Mouse (Mus musculus): ENCODE measurements around the gene Neto2. TPM values are rescaled to one million over a fixed set of nuclear protein-coding genes. Genes with fewer than 3 reads are reported as not detected.

Neto2 gene
- polyA plus RNA-seq, 1 experiment from 2014 or later = 0.88 TPM

DNA sequence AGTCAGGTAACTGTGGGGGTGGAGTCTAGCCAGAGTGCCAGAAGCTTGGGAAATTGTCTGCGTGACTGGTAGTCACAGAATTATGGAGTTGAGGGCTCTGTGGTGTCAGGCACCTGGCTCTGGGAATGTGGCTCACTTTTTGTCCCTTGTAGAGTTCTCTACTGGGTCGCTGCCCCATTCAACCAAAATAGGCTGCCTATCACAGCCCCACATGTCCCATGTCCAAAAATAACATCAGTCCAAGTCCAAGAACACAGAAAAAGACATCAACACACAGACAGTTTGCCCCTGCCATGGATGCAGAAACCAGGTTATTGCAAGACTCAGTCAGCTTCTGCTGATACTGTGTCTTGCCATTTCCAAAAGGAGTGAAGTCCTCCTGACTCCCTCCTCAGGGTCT, 112.1 kb downstream of the Neto2 start:
- DNase-seq (ENCODE audit: low spot score) (no peak), ATAC-seq (no peak)
- TF ChIP-seq EP300 (IDR thresholded peaks at IDR 0.05) = no peak
- Histone ChIP-seq H3K27me3 (replicated peaks; ENCODE audit: insufficient read depth, low read length) (no peaks in the 10 kb centered on the region), H3K4me2 (replicated peaks; ENCODE audit: low read depth, low read length) (no peak overlapping the region), H3K9ac (replicated peaks; ENCODE audit: low read depth) (no peak overlapping the region), H3K9me3 (ENCODE audit: low read length) (no peaks in the 10 kb centered on the region), H3K4me3 (ENCODE audit: low read depth, low read length) (no peak overlapping the region), H3K27ac (ENCODE audit: low read length) (no peak overlapping the region), H3K36me3 (ENCODE audit: insufficient read depth, low read length) (no peaks in the 10 kb centered on the region), H3K4me1 (ENCODE audit: insufficient read depth, low read depth, low read length) (no peaks in the 10 kb centered on the region)
- WGBS = 54% methylated on average over 2 of the region's 2 CpGs

Small RNA genes within 50 kb of the gene (microRNA-seq; reads per million reads assigned to microRNA genes)
- gene Mir8109 = not detected

Other genes starting within 250 kb of the Neto2 start
- 4.6 and 6.7 TPM in 2 replicates for gene Gpt2, start 208.3 kb downstream of the Neto2 start, polyA plus RNA-seq (2015; fragmentation: Nextera tagmentation; extraction: Ambion mirVana)
- 95.7 and 107 TPM in 2 replicates for gene Dnaja2, start 145.6 kb downstream of the Neto2 start, polyA plus RNA-seq (2015; fragmentation: Nextera tagmentation; extraction: Ambion mirVana)
- gene Itfg1, start 140.0 kb upstream of the Neto2 start, polyA plus RNA-seq (2015; fragmentation: Nextera tagmentation; extraction: Ambion mirVana) = 59.8 and 65.5 TPM in 2 replicates
- gene Phkb, start 140.0 kb upstream of the Neto2 start, polyA plus RNA-seq (2015; fragmentation: Nextera tagmentation; extraction: Ambion mirVana) = 26.9 and 29.2 TPM in 2 replicates

Data from lung, postnatal 0 days (tissue).